Mouse (Mus musculus) C2C12 (cell line): ENCODE data around the gene Defb21.

ENCODE experiments used
- CTCF ChIP-seq: IDR thresholded peaks from one replicate; pipeline ENCODE4 v1.5.1; 2011; ENCODE audit not compliant: control insufficient read depth, insufficient read depth, insufficient read length
- MYOD1 ChIP-seq: IDR thresholded peaks from one replicate; pipeline ENCODE4 v1.6.1; 2011; ENCODE audit warnings: low read depth; ENCODE audit not compliant: control insufficient read depth, insufficient read length

DNA sequence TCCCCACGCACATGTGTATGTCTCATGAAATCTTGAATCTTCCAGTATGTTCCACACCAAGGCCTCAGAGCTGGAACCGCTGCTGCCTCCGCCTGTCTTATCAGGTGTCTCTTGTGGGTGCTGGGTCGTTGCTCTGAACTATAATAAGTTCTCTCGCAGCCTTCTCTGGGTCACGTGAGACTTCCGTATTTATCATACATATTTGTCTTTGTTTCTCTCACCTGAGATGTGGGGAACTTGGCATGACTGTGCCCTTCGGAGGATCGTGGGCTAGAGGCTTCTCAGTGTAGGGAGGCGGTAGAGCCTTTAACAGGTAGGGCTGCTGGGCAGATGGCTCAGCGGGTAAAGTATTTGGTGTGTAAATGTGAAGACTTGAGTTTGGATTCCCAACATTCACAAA, 8.1 kb downstream of the Defb21 start:
- TF ChIP-seq MYOD1 = no peak
- TF ChIP-seq CTCF = no peak
